Mouse (Mus musculus) inflammation-experienced regulatory T-cells, adult 16 weeks (primary cell): ENCODE results near the gene Polq. TPM values are rescaled to one million over a fixed set of nuclear protein-coding genes. Genes with fewer than 3 reads are reported as not detected.

ENCODE experiments used
- polyA plus RNA-seq: library from polyadenylated mRNA; unstranded; fragments of 100-300 nt; shearing (Covaris generic); gene quantifications from one replicate; pipeline ENCODE4 v1.2.1, GENCODE M21; 2017

Polq gene
- 1.9 TPM for polyA plus RNA-seq

DNA sequence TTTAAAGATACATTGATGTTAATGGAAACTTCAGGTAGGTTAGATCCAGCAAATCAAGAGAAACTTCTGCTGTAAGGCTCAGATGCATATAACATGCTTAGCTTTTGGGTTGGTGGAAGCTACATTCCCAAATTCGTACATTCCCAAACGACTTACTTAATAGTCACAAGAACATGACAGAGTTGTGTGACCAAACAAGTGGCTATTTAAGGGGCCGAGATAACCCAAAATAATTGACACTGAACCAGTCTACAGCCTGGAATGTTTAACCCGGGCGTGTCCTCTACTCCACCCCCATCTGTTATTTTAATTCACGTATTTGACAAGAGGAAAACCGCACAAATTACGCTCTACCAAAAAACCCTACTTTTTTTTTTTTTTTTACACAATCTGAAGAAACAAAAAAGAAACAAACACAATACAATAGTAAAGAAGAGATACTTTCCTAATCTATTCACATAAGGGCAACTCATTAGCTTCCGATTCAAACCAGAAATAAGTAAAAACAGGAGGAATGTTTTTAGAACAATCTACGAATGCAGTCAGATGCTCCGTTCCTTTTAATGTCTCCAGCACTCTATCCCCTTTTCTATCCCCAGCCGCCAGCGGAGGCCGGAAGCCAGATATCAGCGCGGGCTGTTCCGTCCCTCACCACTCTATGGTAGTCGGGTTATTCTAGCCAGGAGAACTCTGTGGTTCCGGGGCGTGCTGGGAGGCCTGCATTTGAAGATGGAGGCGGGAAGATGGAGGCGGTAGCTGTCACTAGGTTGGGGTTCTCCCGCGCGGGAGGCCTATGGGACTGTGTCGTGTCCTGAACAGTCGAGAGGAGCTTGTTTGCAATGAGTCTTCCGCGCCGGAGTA lies at the start of gene Polq:
TSS of gene Polq (plus strand) at position 726 of the 861 bp plus-strand sequence.

DNA sequence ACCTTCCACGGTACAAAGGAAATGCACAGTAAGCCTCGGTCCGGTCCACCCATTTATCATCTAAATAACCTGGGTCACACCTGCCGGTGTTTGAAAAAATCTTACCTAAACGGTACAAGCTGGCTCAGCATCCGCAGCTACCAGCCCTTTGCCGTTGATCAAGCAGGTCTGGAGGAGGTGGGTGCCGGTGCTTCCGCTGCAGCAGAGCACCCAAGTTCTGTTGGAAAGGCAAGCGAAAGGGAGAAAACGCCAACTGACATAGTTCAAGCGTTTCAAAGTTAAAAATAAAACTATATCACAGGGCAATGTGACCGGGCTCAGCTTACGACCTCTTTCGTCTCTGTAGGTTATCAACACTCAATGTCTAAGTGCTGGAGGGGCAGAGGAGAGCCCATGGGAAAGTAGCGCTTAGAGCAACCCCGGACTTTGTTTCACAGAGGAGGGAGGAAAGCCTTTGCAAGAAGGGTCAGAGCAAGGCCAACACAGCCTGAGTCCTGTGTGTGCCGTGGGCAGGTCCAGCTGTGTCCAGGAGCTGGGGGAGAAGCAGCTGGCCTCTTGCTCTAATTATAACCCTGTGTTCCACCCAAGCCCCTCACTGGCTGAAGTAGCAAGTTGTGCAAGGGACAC lies 21.5 kb upstream of the Polq start, which contains the start of gene Fbxo40:
TSS of gene Fbxo40 (minus strand) at position 469 of the 627 bp plus-strand sequence.

Other genes with a start within 250 kb of the Polq start
- 22.0 TPM for gene Slc15a2, start 226.8 kb upstream of the Polq start, polyA plus RNA-seq
- 20.0 TPM for gene Iqcb1, start 183.4 kb upstream of the Polq start, polyA plus RNA-seq
- gene Eaf2, start 136.8 kb upstream of the Polq start, polyA plus RNA-seq, result 0.72 TPM
- 53.8 TPM for gene Golgb1, start 136.6 kb upstream of the Polq start, polyA plus RNA-seq
- 188 TPM for gene Hcls1, start 76.8 kb upstream of the Polq start, polyA plus RNA-seq
- gene Fbxo40, start 21.3 kb upstream of the Polq start, polyA plus RNA-seq, result 0.13 TPM